Mouse (Mus musculus) adrenal gland, adult 18-20 months (tissue): ENCODE data around the gene Prrt1. TPM values are rescaled to one million over a fixed set of nuclear protein-coding genes. Genes with fewer than 3 reads are reported as not detected.
A peak's percentile ranks its signal among the peaks of the same experiment; 100 is the strongest.

Experiments used
- DNase-seq, 2 experiments: peaks; one replicate each; pipeline ENCODE4 v3.0.0; 2021 to 2022; ENCODE audit warnings: low spot score in 2 of 2
- long read RNA-seq, 2 experiments: library from polyadenylated mRNA; stranded (forward); transcript quantifications; one replicate each; pipeline ENCODE4 v2.0.0; 2021
- total RNA-seq, 2 experiments: library from RNA; stranded (reverse); gene quantifications; 1 replicate in 1 of 2; 2 replicates in 1 of 2; pipeline ENCODE4 v1.2.3; 2021

Prrt1 gene
- total RNA-seq, result 10 to 100 TPM; 10.4 to 17.9 TPM
- long read RNA-seq, experiment 1, partial matches to known transcripts, result 0 of 3 reads
- long read RNA-seq, experiment 1, other reads (novel, unspliced or antisense), result 2 of 3 reads
- long read RNA-seq, experiment 2, partial matches to known transcripts, result 0 of 1 reads
- long read RNA-seq, experiment 2, other reads (novel, unspliced or antisense), result 1 of 1 reads

GRCm38 (mm10) chr17:34629221-34629751 lies at the start of gene Prrt1:
Gene Prrt1, plus strand, starts transcription at chr17:34629533.
- no peak for DNase-seq

- DNase-seq, result no peak
Measured at GRCm38 (mm10) chr17:34582528-34582927, 46.8 kb upstream of the Prrt1 start.

- no peak for DNase-seq
Measured at GRCm38 (mm10) chr17:34583397-34583796, 45.9 kb upstream of the Prrt1 start.

- no peak for DNase-seq
Measured at GRCm38 (mm10) chr17:34583819-34584218, 45.5 kb upstream of the Prrt1 start.

- DNase-seq, result no peak
Measured at GRCm38 (mm10) chr17:34585121-34585520, 44.2 kb upstream of the Prrt1 start.

- DNase-seq, result no peak
Measured at GRCm38 (mm10) chr17:34585877-34586771, 43.2 kb upstream of the Prrt1 start.

- DNase-seq, result peak; percentile 64 to 83
Measured at GRCm38 (mm10) chr17:34586796-34587422, 42.4 kb upstream of the Prrt1 start.

GRCm38 (mm10) chr17:34587423-34587811 lies 41.9 kb upstream of the Prrt1 start:
- DNase-seq, result peak; percentile 97 to 98

- no peak for DNase-seq
Measured at GRCm38 (mm10) chr17:34587814-34588213, 41.5 kb upstream of the Prrt1 start.

GRCm38 (mm10) chr17:34588767-34589166 lies 40.6 kb upstream of the Prrt1 start:
- DNase-seq, result no peak

- DNase-seq, result no peak
Measured at GRCm38 (mm10) chr17:34589206-34589605, 40.1 kb upstream of the Prrt1 start.

- no peak for DNase-seq
Measured at GRCm38 (mm10) chr17:34589681-34590101, 39.6 kb upstream of the Prrt1 start, which contains the start of gene Gpsm3. Gene Gpsm3, plus strand, starts transcription at chr17:34589806.

- DNase-seq, result no peak
Measured at GRCm38 (mm10) chr17:34590154-34590987, 39.0 kb upstream of the Prrt1 start.

GRCm38 (mm10) chr17:34591029-34591993 lies 38.0 kb upstream of the Prrt1 start, which contains the start of gene Pbx2:
Gene Pbx2, plus strand, starts transcription at chr17:34591266.
- no peak for DNase-seq

GRCm38 (mm10) chr17:34591994-34592375 lies 37.3 kb upstream of the Prrt1 start:
- DNase-seq, result peak; percentile 88 to 90

- DNase-seq, result no peak
Measured at GRCm38 (mm10) chr17:34592581-34593549, 36.5 kb upstream of the Prrt1 start.

- no peak for DNase-seq
Measured at GRCm38 (mm10) chr17:34593752-34594525, 35.4 kb upstream of the Prrt1 start.
